22 mouse cellular contexts compared by ENCODE assay signal in the genomic region with DNA sequence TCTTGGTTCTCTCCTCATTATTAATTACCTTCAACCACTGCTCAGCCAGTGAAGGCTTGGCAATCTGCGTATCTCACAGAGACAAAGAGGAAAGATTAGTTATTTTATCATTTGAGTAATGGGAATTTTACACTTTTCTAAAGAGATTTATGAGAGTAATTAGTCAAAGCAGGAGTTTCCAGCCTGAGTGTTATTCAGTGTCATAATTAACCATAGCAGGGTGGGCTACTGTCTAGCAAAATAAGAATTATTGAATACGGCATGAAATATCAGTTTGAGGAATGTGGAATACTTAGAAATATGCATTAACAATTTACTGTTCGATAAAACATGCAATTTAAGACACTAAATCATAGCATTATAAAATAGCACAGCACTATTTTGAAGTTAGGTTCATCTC.
DNase-seq lines count a peak whose midpoint lies in the region; ATAC-seq lines count a peak whose summit lies in the region.
"Had no signal": no experiment of that assay in that cellular context is flagged by ENCODE, and none has a peak within 500 bp of the region (broad histone marks: within the 10 kb centered on the region; RNA-seq: fewer than 3 reads in every experiment).

No protein-coding gene starts in this region.

- ATAC-seq in hindbrain, embryonic 14.5 days (ENCODE audit: low FRiP score): peak; percentile 39; the same call in 1 of the 2 replicates
- ATAC-seq in hindbrain, embryonic 11.5 days (ENCODE audit: low FRiP score): no peak
- peak; percentile 76; the same call in 1 of the 2 replicates for ATAC-seq in hindbrain, embryonic 16.5 days
- no peak; the same call in 1 of the 2 replicates for ATAC-seq in hindbrain, embryonic 13.5 days (ENCODE audit: low FRiP score)
- peak; percentile 70; the same call in 1 of the 2 replicates for ATAC-seq in neural tube, embryonic 14.5 days (ENCODE audit: low read depth)
- peak; percentile 45; the same call in 1 of the 2 replicates for ATAC-seq in neural tube, embryonic 15.5 days (ENCODE audit: low FRiP score)
- ATAC-seq in kidney, embryonic 15.5 days (replicated peaks; ENCODE audit: low FRiP score): no peak
- ATAC-seq: activated CD4-positive, CD25-positive, alpha-beta regulatory T cell, adult 4 months; CD4-positive, CD25-positive, alpha-beta regulatory T cell, adult 4 months; Patski had no signal

- no peak overlapping the region for H3K4me2 ChIP-seq in hindbrain, embryonic 14.5 days (replicated peaks)
- H3K4me2 ChIP-seq in hindbrain, embryonic 11.5 days (replicated peaks; ENCODE audit: low read depth, low read length): no peak overlapping the region
- H3K4me2 ChIP-seq in hindbrain, embryonic 16.5 days (ENCODE audit: low read length): no peak overlapping the region
- no peak overlapping the region for H3K4me2 ChIP-seq in hindbrain, embryonic 13.5 days
- H3K4me2 ChIP-seq in neural tube, embryonic 14.5 days (ENCODE audit: low read depth, low read length): no peak overlapping the region
- no peak overlapping the region for H3K4me2 ChIP-seq in neural tube, embryonic 15.5 days
- H3K4me2 ChIP-seq in kidney, embryonic 15.5 days: no peak overlapping the region

- H3K27ac ChIP-seq in hindbrain, embryonic 14.5 days: no peak overlapping the region
- H3K27ac ChIP-seq in hindbrain, embryonic 11.5 days (ENCODE audit: low read depth, low read length): no peak overlapping the region
- no peak overlapping the region for H3K27ac ChIP-seq in hindbrain, embryonic 16.5 days (ENCODE audit: low read depth, low read length)
- H3K27ac ChIP-seq in hindbrain, embryonic 13.5 days: no peak overlapping the region
- H3K27ac ChIP-seq in neural tube, embryonic 14.5 days (ENCODE audit: low read depth, low read length): no peak overlapping the region
- H3K27ac ChIP-seq in neural tube, embryonic 15.5 days (replicated peaks): no peak overlapping the region
- H3K27ac ChIP-seq in kidney, embryonic 15.5 days: no peak overlapping the region

- H3K27me3 ChIP-seq in hindbrain, embryonic 14.5 days (ENCODE audit: control insufficient read depth, insufficient read depth, low read length): no peaks in the 10 kb centered on the region
- no peaks in the 10 kb centered on the region for H3K27me3 ChIP-seq in hindbrain, embryonic 11.5 days (ENCODE audit: control insufficient read depth, insufficient read depth, low read length)
- no peaks in the 10 kb centered on the region for H3K27me3 ChIP-seq in hindbrain, embryonic 16.5 days (replicated peaks; ENCODE audit: control insufficient read depth, insufficient read depth, low read length)
- no peaks in the 10 kb centered on the region for H3K27me3 ChIP-seq in hindbrain, embryonic 13.5 days
- H3K27me3 ChIP-seq in neural tube, embryonic 14.5 days (ENCODE audit: control insufficient read depth, insufficient read depth, low read length): no peaks in the 10 kb centered on the region
- no peaks in the 10 kb centered on the region for H3K27me3 ChIP-seq in neural tube, embryonic 15.5 days (replicated peaks)
- H3K27me3 ChIP-seq in kidney, embryonic 15.5 days: no peaks in the 10 kb centered on the region
- H3K27me3 ChIP-seq: CH12.LX, Patski had no signal

- no peak for DNase-seq in hindbrain, embryonic 14.5 days (ENCODE audit: low spot score)
- no peak for DNase-seq in hindbrain, embryonic 11.5 days (ENCODE audit: low spot score)
- DNase-seq in neural tube, embryonic 10.5 days (ENCODE audit: extremely low spot score, low spot score): no peak
- DNase-seq: adrenal gland, adult 2 months; adrenal gland, adult 8-10 months; adrenal gland, postnatal 10 days; adrenal gland, postnatal 14 days; adrenal gland, postnatal 25 days; adrenal gland, postnatal 36 days; B cell, adult 2 months; cerebellum, adult 11 months; cerebellum, adult 11-12 months had no signal

- no peaks in the 10 kb centered on the region for H3K9me3 ChIP-seq in hindbrain, embryonic 14.5 days (ENCODE audit: control insufficient read depth, low read length)
- no peaks in the 10 kb centered on the region for H3K9me3 ChIP-seq in hindbrain, embryonic 11.5 days (ENCODE audit: control insufficient read depth, low read length)
- no peaks in the 10 kb centered on the region for H3K9me3 ChIP-seq in hindbrain, embryonic 16.5 days (ENCODE audit: control insufficient read depth, low read length)
- no peaks in the 10 kb centered on the region for H3K9me3 ChIP-seq in hindbrain, embryonic 13.5 days
- no peaks in the 10 kb centered on the region for H3K9me3 ChIP-seq in neural tube, embryonic 14.5 days (ENCODE audit: control insufficient read depth, low read length)
- no peaks in the 10 kb centered on the region for H3K9me3 ChIP-seq in neural tube, embryonic 15.5 days (replicated peaks)
- H3K9me3 ChIP-seq in kidney, embryonic 15.5 days (replicated peaks): no peaks in the 10 kb centered on the region
- H3K9me3 ChIP-seq: G1E had no signal

- no peak overlapping the region for H3K9ac ChIP-seq in hindbrain, embryonic 14.5 days
- H3K9ac ChIP-seq in hindbrain, embryonic 11.5 days (ENCODE audit: low read depth, low read length): no peak overlapping the region
- H3K9ac ChIP-seq in hindbrain, embryonic 16.5 days (ENCODE audit: low read depth, low read length): no peak overlapping the region
- no peak overlapping the region for H3K9ac ChIP-seq in hindbrain, embryonic 13.5 days
- H3K9ac ChIP-seq in neural tube, embryonic 14.5 days (replicated peaks; ENCODE audit: low read depth, low read length): no peak overlapping the region
- H3K9ac ChIP-seq in neural tube, embryonic 15.5 days (replicated peaks): no peak overlapping the region
- no peak overlapping the region for H3K9ac ChIP-seq in kidney, embryonic 15.5 days

- no peaks in the 10 kb centered on the region for H3K36me3 ChIP-seq in hindbrain, embryonic 14.5 days (replicated peaks; ENCODE audit: control insufficient read depth, insufficient read depth)
- no peaks in the 10 kb centered on the region for H3K36me3 ChIP-seq in hindbrain, embryonic 11.5 days (ENCODE audit: control insufficient read depth, insufficient read depth, low read length)
- no peaks in the 10 kb centered on the region for H3K36me3 ChIP-seq in hindbrain, embryonic 16.5 days (ENCODE audit: control insufficient read depth, insufficient read depth, low read length)
- no peaks in the 10 kb centered on the region for H3K36me3 ChIP-seq in hindbrain, embryonic 13.5 days
- H3K36me3 ChIP-seq in neural tube, embryonic 14.5 days (ENCODE audit: control insufficient read depth, insufficient read depth, low read length): no peaks in the 10 kb centered on the region
- no peaks in the 10 kb centered on the region for H3K36me3 ChIP-seq in neural tube, embryonic 15.5 days
- no peaks in the 10 kb centered on the region for H3K36me3 ChIP-seq in kidney, embryonic 15.5 days
- H3K36me3 ChIP-seq: G1E had no signal

- WGBS in hindbrain, embryonic 14.5 days: 86% methylated on average over 3 of the region's 3 CpGs
- 91% methylated on average over 3 of the region's 3 CpGs for WGBS in hindbrain, embryonic 11.5 days
- WGBS in hindbrain, embryonic 16.5 days: 80% methylated on average over 3 of the region's 3 CpGs
- WGBS in hindbrain, embryonic 13.5 days: 78% methylated on average over 3 of the region's 3 CpGs
- 77% methylated on average over 3 of the region's 3 CpGs for WGBS in neural tube, embryonic 14.5 days
- WGBS in neural tube, embryonic 15.5 days: 80% methylated on average over 3 of the region's 3 CpGs
- WGBS in kidney, embryonic 15.5 days: 83% methylated on average over 3 of the region's 3 CpGs

- no peak overlapping the region for H3K4me3 ChIP-seq in hindbrain, embryonic 14.5 days (replicated peaks; ENCODE audit: low read length)
- no peak overlapping the region for H3K4me3 ChIP-seq in hindbrain, embryonic 11.5 days (ENCODE audit: low read depth, low read length)
- H3K4me3 ChIP-seq in hindbrain, embryonic 16.5 days (ENCODE audit: low read length): no peak overlapping the region
- H3K4me3 ChIP-seq in hindbrain, embryonic 13.5 days: no peak overlapping the region
- no peak overlapping the region for H3K4me3 ChIP-seq in neural tube, embryonic 14.5 days (ENCODE audit: low read depth, low read length)
- H3K4me3 ChIP-seq in neural tube, embryonic 15.5 days (replicated peaks): no peak overlapping the region
- H3K4me3 ChIP-seq in kidney, embryonic 15.5 days (replicated peaks): no peak overlapping the region

- no peaks in the 10 kb centered on the region for H3K4me1 ChIP-seq in hindbrain, embryonic 14.5 days (replicated peaks; ENCODE audit: control insufficient read depth, insufficient read depth, low read length)
- H3K4me1 ChIP-seq in hindbrain, embryonic 11.5 days (replicated peaks; ENCODE audit: control insufficient read depth, insufficient read depth, low read length): no peaks in the 10 kb centered on the region
- no peaks in the 10 kb centered on the region for H3K4me1 ChIP-seq in hindbrain, embryonic 16.5 days (ENCODE audit: control insufficient read depth, insufficient read depth, low read depth, low read length)
- H3K4me1 ChIP-seq in hindbrain, embryonic 13.5 days (replicated peaks): no peaks in the 10 kb centered on the region
- no peaks in the 10 kb centered on the region for H3K4me1 ChIP-seq in neural tube, embryonic 14.5 days (ENCODE audit: control insufficient read depth, insufficient read depth, low read length)
- H3K4me1 ChIP-seq in neural tube, embryonic 15.5 days: no peaks in the 10 kb centered on the region
- H3K4me1 ChIP-seq in kidney, embryonic 15.5 days: no peaks in the 10 kb centered on the region

Comparison
In these comparisons a context has a peak if more than half of its experiments do, and no peak if none do; other contexts are left out.
1. ATAC-seq: peak in hindbrain, embryonic 14.5 days (single experiment), hindbrain, embryonic 16.5 days (single experiment), neural tube, embryonic 14.5 days (single experiment) and neural tube, embryonic 15.5 days (single experiment); none in hindbrain, embryonic 11.5 days (single experiment), hindbrain, embryonic 13.5 days (single experiment) and kidney, embryonic 15.5 days (single experiment).